Mouse (Mus musculus) brain, embryonic 14.5 days (tissue): Measurements from ENCODE around the gene Exo5.

Experiments
- CTCF ChIP-seq: fragments of 200-500 bp; IDR thresholded peaks from 2 replicates; pipeline ENCODE4 v1.5.1; 2012; ENCODE audit warnings: inconsistent platforms, mild to moderate bottlenecking, moderate library complexity, borderline replicate concordance; ENCODE audit not compliant: insufficient read depth, insufficient read length; ENCODE audit errors: extremely low read depth
- POLR2A ChIP-seq: fragments of 200-500 bp; IDR thresholded peaks from 2 replicates; pipeline ENCODE4 v1.6.1; 2012; ENCODE audit warnings: mild to moderate bottlenecking, inconsistent platforms, borderline replicate concordance; ENCODE audit not compliant: poor library complexity, insufficient read depth, insufficient read length, severe bottlenecking; ENCODE audit errors: extremely low read depth

- TF ChIP-seq POLR2A: no peak
- TF ChIP-seq CTCF: no peak
Observed at GRCm38 (mm10) chr4:120882002-120882625, 42.7 kb downstream of the Exo5 start.
